Mouse (Mus musculus) embryonic facial prominence, embryonic 14.5 days (tissue): ENCODE results near the gene Pmel. TPM values are rescaled to one million over a fixed set of nuclear protein-coding genes. Genes with fewer than 3 reads are reported as not detected.
"Not testable (repeated sequence)": the region's sequence is repeated elsewhere in the genome, so short reads cannot be mapped to it uniquely, and the experiment has no call there.

Experiments used
- ATAC-seq: fragments of 200-750 bp; cut with Nextera tagmentation; 2 replicates; pipeline ENCODE4 v1.8.0; 2017; ENCODE audit warnings: low read depth, moderate number of reproducible peaks, moderate TSS enrichment
- DNase-seq: peaks from one replicate; pipeline ENCODE4 v3.0.0-alpha.2; 2015; ENCODE audit warnings: low spot score
- H3K27ac ChIP-seq: fragments of 300-500 bp; sonication (generic); replicated peaks from 2 replicates; pipeline ENCODE4 v1.5.1; 2014; ENCODE audit warnings: low read depth, mild to moderate bottlenecking, low read length, moderate library complexity
- H3K27me3 ChIP-seq: fragments of 300-500 bp; sonication (generic); replicated peaks from 2 replicates; pipeline ENCODE4 v1.6.1; 2014; ENCODE audit warnings: low read length; ENCODE audit not compliant: control insufficient read depth, insufficient read depth
- H3K36me3 ChIP-seq: fragments of 300-500 bp; sonication (generic); 2 replicates; pipeline ENCODE4 v1.6.1; 2014; ENCODE audit warnings: low read length, mixed read lengths; ENCODE audit not compliant: control insufficient read depth, insufficient read depth
- H3K4me1 ChIP-seq: fragments of 300-500 bp; sonication (generic); 2 replicates; pipeline ENCODE4 v1.6.1; 2014; ENCODE audit warnings: antibody characterized with exemption, low read length; ENCODE audit not compliant: control insufficient read depth, insufficient read depth
- H3K4me2 ChIP-seq: fragments of 300-500 bp; sonication (generic); 2 replicates; pipeline ENCODE4 v1.6.1; 2014; ENCODE audit warnings: low read depth, mild to moderate bottlenecking, low read length, moderate library complexity, mixed read lengths
- H3K4me3 ChIP-seq: fragments of 300-500 bp; sonication (generic); 2 replicates; pipeline ENCODE4 v1.5.1; 2014; ENCODE audit warnings: low read depth, mild to moderate bottlenecking, low read length
- H3K9ac ChIP-seq: fragments of 300-500 bp; sonication (generic); 2 replicates; pipeline ENCODE4 v1.6.1; 2014; ENCODE audit warnings: low read depth, mild to moderate bottlenecking, low read length, moderate library complexity, mixed read lengths
- H3K9me3 ChIP-seq: fragments of 300-500 bp; sonication (generic); 2 replicates; pipeline ENCODE4 v1.6.1; 2016; ENCODE audit warnings: low read length; ENCODE audit not compliant: control insufficient read depth
- WGBS: fragments of 180-500 bp; shearing (Covaris S2); extraction: QIAGEN DNeasy Blood & Tissue Kit; methylation state at CpG from one replicate; pipeline ENCODE4 v1.1.7; 2014; 5-methylcytosine and 5-hydroxymethylcytosine counted together
- polyA plus RNA-seq: library from polyadenylated mRNA; unstranded; fragments of >200 nt; fragmentation: Nextera tagmentation; extraction: Ambion mirVana; gene quantifications from 2 replicates; pipeline ENCODE4 v1.2.1, GENCODE M21; 2014

Pmel gene
- polyA plus RNA-seq, 1 experiment from 2014 or later, result 14.6 TPM

DNA sequence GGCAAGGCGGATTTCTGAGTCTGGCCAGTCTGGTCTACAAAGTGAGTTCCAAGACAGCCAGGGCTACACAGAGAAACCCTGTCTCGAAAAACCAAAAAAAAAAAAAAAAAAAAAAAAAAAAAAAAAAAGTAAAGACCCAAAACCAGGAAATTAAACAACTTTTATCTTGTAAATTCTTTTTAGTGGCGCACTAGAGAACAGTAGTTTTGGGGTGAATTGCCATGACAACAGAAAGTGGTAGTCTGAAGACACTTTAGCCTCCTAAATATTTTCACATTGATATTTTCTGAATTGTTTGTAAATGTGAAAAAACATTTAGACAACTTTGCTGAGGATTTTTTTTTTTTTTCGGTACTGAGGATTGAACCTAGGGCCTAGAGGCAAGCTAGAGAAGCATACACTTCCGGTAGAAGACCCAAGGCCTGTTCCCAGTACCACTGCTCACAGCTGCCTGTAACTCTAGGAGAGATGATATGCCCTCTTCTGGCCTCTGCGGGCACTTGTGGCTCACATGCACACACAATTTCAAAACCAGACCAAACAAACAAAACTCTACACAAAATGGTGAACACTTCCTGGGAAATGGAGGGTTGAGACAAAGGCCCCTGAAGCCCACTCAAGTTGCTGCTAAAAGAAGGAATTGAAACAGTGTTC is 6.8 kb upstream of the Pmel start:
- H3K27me3 ChIP-seq, result no peaks in the 10 kb centered on the region
- no peak for ATAC-seq
- H3K4me2 ChIP-seq, result peak overlapping the region; percentile 62
- no peaks in the 10 kb centered on the region for H3K9me3 ChIP-seq
- no peak overlapping the region for H3K9ac ChIP-seq
- peaks cover 43% of the 10 kb centered on the region for H3K36me3 ChIP-seq
- peak overlapping the region; percentile 74; the same call in 1 of the 2 replicates for H3K27ac ChIP-seq
- no peaks in the 10 kb centered on the region for H3K4me1 ChIP-seq
- DNase-seq, result no peak
- no peak overlapping the region for H3K4me3 ChIP-seq
- WGBS, result 84% methylated on average over 6 of the region's 6 CpGs

DNA sequence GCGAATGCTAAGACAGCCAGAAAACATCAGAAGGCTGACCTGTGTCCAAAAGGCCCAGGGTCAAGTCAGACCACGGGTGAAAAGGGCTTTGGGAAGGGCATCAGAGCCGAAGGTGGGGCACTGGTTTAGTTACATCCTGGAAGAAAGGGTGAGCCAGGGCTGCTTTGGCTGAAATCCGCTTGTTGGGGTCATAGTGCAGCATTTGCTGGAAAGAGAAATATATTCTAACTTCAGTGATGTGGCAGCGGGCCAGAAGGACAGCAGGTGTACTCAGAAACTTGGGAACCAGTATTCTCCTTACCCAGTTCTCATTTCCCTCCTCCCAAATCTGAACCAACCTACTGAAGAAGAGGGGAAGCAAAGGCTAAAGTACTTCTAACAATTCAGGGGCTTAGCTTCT is 5.0 kb upstream of the Pmel start:
- WGBS, result 82% methylated on average over 5 of the region's 5 CpGs
- Histone ChIP-seq H3K4me2 (no peak overlapping the region), H3K9ac (no peak overlapping the region), H3K27ac (no peak overlapping the region), H3K4me1 (peaks cover 5% of the 10 kb centered on the region; the same call in 1 of the 2 replicates), H3K27me3 (no peaks in the 10 kb centered on the region), H3K36me3 (peaks cover 50% of the 10 kb centered on the region), H3K4me3 (no peak overlapping the region), H3K9me3 (no peaks in the 10 kb centered on the region)
- ATAC-seq, result no peak
- no peak for DNase-seq

DNA sequence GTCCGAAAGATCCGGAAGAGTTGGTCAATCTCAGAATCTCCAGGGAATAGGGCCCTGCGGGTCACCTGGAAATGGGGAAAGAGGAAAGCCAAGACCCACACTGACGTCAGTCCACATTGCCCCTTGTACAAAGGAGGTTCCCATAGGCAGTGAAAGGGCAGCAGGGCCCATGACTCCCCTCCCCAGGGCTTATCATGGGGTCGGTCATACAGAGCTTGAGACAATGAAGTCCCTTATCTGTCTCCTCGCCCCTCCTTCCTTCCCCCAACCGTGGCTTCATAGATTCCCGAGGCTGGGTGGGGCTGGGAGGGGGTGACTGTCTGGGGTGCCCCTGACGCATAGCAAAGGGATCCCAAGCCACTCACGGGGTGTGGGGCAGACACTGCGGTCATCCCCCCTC is 4.4 kb upstream of the Pmel start:
- no peak overlapping the region for H3K9ac ChIP-seq
- H3K36me3 ChIP-seq, result peaks cover 50% of the 10 kb centered on the region
- no peak for DNase-seq
- WGBS, result 74% methylated on average over 10 of the region's 11 CpGs
- no peak overlapping the region for H3K4me2 ChIP-seq
- H3K9me3 ChIP-seq, result no peaks in the 10 kb centered on the region
- H3K27me3 ChIP-seq, result no peaks in the 10 kb centered on the region
- H3K4me3 ChIP-seq, result no peak overlapping the region
- no peak for ATAC-seq
- H3K4me1 ChIP-seq, result peaks cover 6% of the 10 kb centered on the region; the same call in 1 of the 2 replicates
- H3K27ac ChIP-seq, result no peak overlapping the region

DNA sequence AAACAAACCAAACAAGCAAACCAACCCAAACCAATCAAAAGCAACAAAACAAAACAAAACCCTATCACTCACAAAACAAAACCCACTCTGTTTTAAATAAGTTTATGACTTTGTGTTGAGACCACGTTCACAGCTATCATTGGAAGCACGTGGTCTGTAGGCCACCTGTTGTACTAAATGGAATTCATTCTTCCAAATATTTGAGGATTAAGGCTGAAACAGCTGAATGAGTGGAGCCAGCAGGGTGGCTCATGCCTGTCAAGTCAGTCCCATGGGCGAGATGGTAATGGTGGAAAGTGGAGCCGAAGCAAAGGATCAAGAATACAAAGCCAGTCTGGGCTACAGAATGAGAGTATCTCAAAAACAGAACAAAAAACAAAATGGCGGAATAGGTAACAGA is 3.3 kb upstream of the Pmel start:
- DNase-seq (peak; percentile 66), ATAC-seq (no peak)
- no peak overlapping the region for H3K4me2 ChIP-seq
- no peak overlapping the region for H3K27ac ChIP-seq
- H3K4me1 ChIP-seq, result peaks cover 9% of the 10 kb centered on the region; the same call in 1 of the 2 replicates
- no peaks in the 10 kb centered on the region for H3K27me3 ChIP-seq
- H3K4me3 ChIP-seq, result no peak overlapping the region
- H3K9ac ChIP-seq, result no peak overlapping the region
- no peaks in the 10 kb centered on the region for H3K9me3 ChIP-seq
- peaks cover 50% of the 10 kb centered on the region for H3K36me3 ChIP-seq
- 85% methylated on average over 5 of the region's 5 CpGs for WGBS

DNA sequence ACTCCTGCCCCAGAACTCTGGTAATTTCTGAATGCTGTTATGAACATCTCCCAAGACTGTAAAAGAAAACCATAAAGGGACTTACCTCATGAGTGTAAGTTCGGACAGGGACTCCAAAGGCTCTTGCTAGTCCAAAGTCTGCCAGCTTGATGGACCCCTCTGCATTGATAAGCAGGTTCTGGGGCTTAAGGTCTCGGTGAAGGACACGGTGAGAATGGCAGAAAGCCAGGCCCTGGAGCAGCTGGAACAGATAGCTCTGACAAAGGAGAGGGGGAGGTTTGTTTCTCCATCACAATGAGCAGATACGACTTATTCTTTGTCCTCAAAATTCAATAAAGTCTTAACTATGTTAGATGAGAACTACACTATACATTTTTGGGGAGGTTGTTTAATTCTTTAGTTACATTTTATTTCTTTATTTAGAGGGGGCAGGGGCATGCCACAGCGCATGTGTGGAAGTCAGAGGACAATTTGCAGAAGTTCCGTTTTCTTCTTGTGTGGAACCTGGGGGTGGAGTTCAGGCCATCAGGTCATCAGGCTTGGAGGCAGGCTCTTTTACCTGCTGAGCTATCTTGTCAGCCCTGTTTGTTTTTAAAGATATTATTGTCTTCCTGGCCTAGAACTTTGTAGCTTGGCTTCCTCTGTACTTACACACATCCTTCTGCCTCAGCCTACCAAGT is 1.5 kb upstream of the Pmel start:
- DNase-seq, result no peak
- Histone ChIP-seq H3K27ac (no peak overlapping the region), H3K4me1 (peaks cover 9% of the 10 kb centered on the region; the same call in 1 of the 2 replicates), H3K9me3 (no peaks in the 10 kb centered on the region), H3K4me3 (no peak overlapping the region), H3K27me3 (no peaks in the 10 kb centered on the region), H3K4me2 (no peak overlapping the region; the same call in 1 of the 2 replicates), H3K36me3 (peaks cover 50% of the 10 kb centered on the region), H3K9ac (peak overlapping the region; percentile 30; the same call in 1 of the 2 replicates)
- no peak for ATAC-seq
- 76% methylated on average over 6 of the region's 6 CpGs for WGBS

GRCm38 (mm10) chr10:128704491-128705316 is 709 bp downstream of the Pmel start, which contains the start of gene Cdk2:
Gene Cdk2 (minus strand): TSS chr10:128705031.
- Histone ChIP-seq H3K4me2 (peak within 1 kb of the TSS; percentile 76), H3K9ac (peak within 1 kb of the TSS; percentile 76), H3K4me1 (peaks cover 9% of the 10 kb centered on the region; the same call in 1 of the 2 replicates), H3K9me3 (no peaks in the 10 kb centered on the region), H3K27me3 (no peaks in the 10 kb centered on the region), H3K4me3 (peak within 1 kb of the TSS; percentile 65), H3K27ac (peak within 1 kb of the TSS; percentile 95), H3K36me3 (peaks cover 35% of the 10 kb centered on the region)
- ATAC-seq (peak; percentile 91), DNase-seq (peak; percentile 96)
- under 1% methylated on average over 53 of the region's 62 CpGs for WGBS

GRCm38 (mm10) chr10:128705317-128705693 is 1.3 kb downstream of the Pmel start:
- H3K27me3 ChIP-seq, result no peaks in the 10 kb centered on the region
- H3K4me1 ChIP-seq, result peaks cover 9% of the 10 kb centered on the region; the same call in 1 of the 2 replicates
- peak overlapping the region; percentile 76 for H3K4me2 ChIP-seq
- 5% methylated on average over 11 of the region's 11 CpGs for WGBS
- H3K36me3 ChIP-seq, result peaks cover 29% of the 10 kb centered on the region
- H3K27ac ChIP-seq, result peak overlapping the region; percentile 95
- H3K9ac ChIP-seq, result peak overlapping the region; percentile 76
- H3K9me3 ChIP-seq, result no peaks in the 10 kb centered on the region
- peak; percentile 15 for ATAC-seq
- peak overlapping the region; percentile 65 for H3K4me3 ChIP-seq
- peak; percentile 22 for DNase-seq

DNA sequence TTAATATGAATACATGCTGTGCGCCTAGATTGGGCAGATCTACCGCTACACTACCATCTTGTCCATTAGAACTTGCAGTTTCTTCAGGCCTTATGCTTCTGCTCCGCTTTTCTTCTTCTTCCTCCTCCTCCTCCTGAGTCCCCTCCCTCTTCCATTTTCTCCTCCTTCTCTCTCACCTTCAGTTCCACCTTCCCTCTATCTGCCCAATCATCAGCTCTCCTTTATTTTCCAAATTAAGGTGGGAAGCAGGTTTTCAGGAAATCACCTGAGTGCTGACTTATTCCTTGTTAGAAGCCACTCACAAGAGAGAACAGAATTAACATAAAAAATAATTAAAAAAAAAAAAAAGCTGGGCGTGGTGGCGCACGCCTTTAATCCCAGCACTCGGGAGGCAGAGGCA is 7.3 kb downstream of the Pmel start:
- H3K4me3 ChIP-seq, DNase-seq, H3K9me3 ChIP-seq, H3K4me1 ChIP-seq, H3K9ac ChIP-seq, H3K27ac ChIP-seq, H3K27me3 ChIP-seq, H3K36me3 ChIP-seq, H3K4me2 ChIP-seq, ATAC-seq: not testable (repeated sequence)
- WGBS, result 94% methylated on average over 7 of the region's 7 CpGs
